Mouse (Mus musculus) olfactory bulb, adult 2 months (tissue): ENCODE measurements around the gene Sumo3. TPM values are rescaled to one million over a fixed set of nuclear protein-coding genes. Genes with fewer than 3 reads are reported as not detected.
A peak's percentile ranks its signal among the peaks of the same experiment; 100 is the strongest.

Source experiments
- H3K27ac ChIP-seq: fragments of 200-500 bp; 2 replicates; pipeline ENCODE4 v1.5.1; 2012; ENCODE audit warnings: low read depth, low read length; ENCODE audit not compliant: insufficient read depth
- H3K4me1 ChIP-seq: fragments of 200-500 bp; 2 replicates; pipeline ENCODE4 v1.6.1; 2012; ENCODE audit warnings: low read length; ENCODE audit not compliant: control insufficient read depth, insufficient read depth
- H3K4me3 ChIP-seq: fragments of 200-500 bp; 2 replicates; pipeline ENCODE4 v1.5.1; 2012; ENCODE audit warnings: mild to moderate bottlenecking, low read depth, low read length, moderate library complexity; ENCODE audit not compliant: insufficient read depth
- CTCF ChIP-seq: fragments of 200-500 bp; IDR thresholded peaks from 2 replicates; pipeline ENCODE4 v1.5.1; 2012; ENCODE audit warnings: low read depth, mild to moderate bottlenecking, low read length, moderate library complexity; ENCODE audit not compliant: insufficient read depth
- POLR2A ChIP-seq: fragments of 200-500 bp; IDR thresholded peaks from 2 replicates; pipeline ENCODE4 v1.6.1; 2012; ENCODE audit warnings: mild to moderate bottlenecking, low read depth, low read length, moderate library complexity; ENCODE audit not compliant: insufficient read depth
- WGBS: fragments of 180-500 bp; shearing (Covaris S2); methylation state at CpG from one replicate; pipeline ENCODE4 v1.1.7; 2018; 5-methylcytosine and 5-hydroxymethylcytosine counted together
- polyA plus RNA-seq: library from polyadenylated mRNA; stranded (reverse); fragments of >200 nt; gene quantifications from 2 replicates; pipeline ENCODE4 v1.2.4, GENCODE M21; 2012; ENCODE audit warnings: low replicate concordance; ENCODE audit not compliant: missing spikeins, insufficient read depth, insufficient read length

Gene Sumo3
- polyA plus RNA-seq: 414 TPM in 1 of 2 replicates, not detected in the other

- Histone ChIP-seq H3K4me3 (peak within 1 kb of the TSS; percentile 54), H3K27ac (peak within 1 kb of the TSS; percentile 88), H3K4me1 (peaks cover 32% of the 10 kb centered on the region)
- no peak for TF ChIP-seq CTCF
- TF ChIP-seq POLR2A: peak; percentile 64
- under 1% methylated on average over 110 of the region's 119 CpGs for WGBS
These were observed at the start of gene Sumo3, which contains the start of gene Gm49325 for GRCm38 (mm10) chr10:77605908-77606826. Sumo3 (plus strand) TSS chr10:77606097. Gm49325 (plus strand) TSS chr10:77606197.

GRCm38 (mm10) chr10:77556631-77557030 is 49.3 kb upstream of the Sumo3 start:
- TF ChIP-seq CTCF (no peak), POLR2A (no peak)
- H3K4me1 ChIP-seq: peaks cover 9% of the 10 kb centered on the region
- H3K27ac ChIP-seq: no peak overlapping the region
- H3K4me3 ChIP-seq: no peak overlapping the region
- WGBS: 91% methylated on average over 7 of the region's 7 CpGs

- H3K4me1 ChIP-seq: peaks cover 9% of the 10 kb centered on the region
- H3K4me3 ChIP-seq: no peak overlapping the region
- 96% methylated on average over 4 of the region's 4 CpGs for WGBS
- H3K27ac ChIP-seq: no peak overlapping the region
- TF ChIP-seq CTCF (no peak), POLR2A (no peak)
These were observed 48.3 kb upstream of the Sumo3 start for GRCm38 (mm10) chr10:77557641-77558040.

GRCm38 (mm10) chr10:77560090-77560489 is 45.8 kb upstream of the Sumo3 start:
- TF ChIP-seq CTCF (no peak), POLR2A (no peak)
- no peak overlapping the region for H3K27ac ChIP-seq
- no peak overlapping the region for H3K4me3 ChIP-seq
- WGBS: 76% methylated on average over 11 of the region's 11 CpGs
- H3K4me1 ChIP-seq: peaks cover 9% of the 10 kb centered on the region

- no peak for TF ChIP-seq POLR2A
- TF ChIP-seq CTCF: no peak
- no peak overlapping the region for H3K27ac ChIP-seq
- 91% methylated on average over 9 of the region's 9 CpGs for WGBS
These were observed 45.1 kb upstream of the Sumo3 start for GRCm38 (mm10) chr10:77560830-77561229.

GRCm38 (mm10) chr10:77561508-77561907 is 44.4 kb upstream of the Sumo3 start:
- no peak overlapping the region for H3K27ac ChIP-seq
- peaks cover 9% of the 10 kb centered on the region for H3K4me1 ChIP-seq
- TF ChIP-seq POLR2A (no peak), CTCF (no peak)
- no peak overlapping the region for H3K4me3 ChIP-seq
- 32% methylated on average over 2 of the region's 2 CpGs for WGBS

More at GRCm38 (mm10) chr10:77560830-77561229, 45.1 kb upstream of the Sumo3 start:
- no peak overlapping the region for H3K4me3 ChIP-seq
- peaks cover 9% of the 10 kb centered on the region for H3K4me1 ChIP-seq

- Histone ChIP-seq H3K27ac (no peak overlapping the region), H3K4me1 (peaks cover 9% of the 10 kb centered on the region), H3K4me3 (no peak overlapping the region)
- WGBS: 86% methylated on average over 8 of the region's 8 CpGs
- TF ChIP-seq POLR2A (no peak), CTCF (no peak)
These were observed 40.9 kb upstream of the Sumo3 start for GRCm38 (mm10) chr10:77565005-77565404.

- Histone ChIP-seq H3K27ac (no peak overlapping the region), H3K4me3 (no peak overlapping the region), H3K4me1 (no peaks in the 10 kb centered on the region)
- TF ChIP-seq POLR2A: no peak
- peak; percentile 87; the same call in 1 of the 2 replicates for TF ChIP-seq CTCF
- whole genome bisulfite sequencing: 34% methylated on average over 8 of the region's 8 CpGs
These were observed 39.2 kb upstream of the Sumo3 start for GRCm38 (mm10) chr10:77566651-77567050.

- TF ChIP-seq POLR2A: no peak
- H3K4me3 ChIP-seq: no peak overlapping the region
- no peak overlapping the region for H3K27ac ChIP-seq
- no peaks in the 10 kb centered on the region for H3K4me1 ChIP-seq
- WGBS: 46% methylated on average over 7 of the region's 7 CpGs
These were observed 36.4 kb upstream of the Sumo3 start for GRCm38 (mm10) chr10:77569481-77569880.
